8 mouse cellular contexts compared by ENCODE assay signal in genomic region chr17:62880311-62881175, GRCm38 (mm10). TPM values are rescaled to one million over a fixed set of nuclear protein-coding genes. Genes with fewer than 3 reads are reported as not detected.
DNase-seq lines count a peak whose midpoint lies in the region; ATAC-seq and TF ChIP-seq lines count a peak whose summit lies in the region.

No protein-coding gene starts in this region.

- peak overlapping the region; percentile 85 for H3K4me3 ChIP-seq in intestine, embryonic 15.5 days (replicated peaks)
- peak overlapping the region; percentile 91 for H3K4me3 ChIP-seq in limb, embryonic 13.5 days
- peak overlapping the region; percentile 46 for H3K4me3 ChIP-seq in testis, adult 2 months (ENCODE audit: control insufficient read depth, low read depth, low read length)

- H3K27me3 ChIP-seq in intestine, embryonic 15.5 days (replicated peaks), result no peaks in the 10 kb centered on the region
- no peaks in the 10 kb centered on the region for H3K27me3 ChIP-seq in limb, embryonic 13.5 days
- H3K27me3 ChIP-seq in testis, adult 2 months (ENCODE audit: control insufficient read depth, insufficient read depth, low read length), result peaks cover 4% of the 10 kb centered on the region; the same call in 1 of the 2 replicates

- no peak for TF ChIP-seq POLR2A in testis, adult 2 months (IDR thresholded peaks at IDR 0.05; ENCODE audit: control insufficient read depth, low read depth, low read length)

- peak overlapping the region; percentile 97 for H3K4me2 ChIP-seq in intestine, embryonic 15.5 days (replicated peaks)
- peak overlapping the region; percentile 97 for H3K4me2 ChIP-seq in limb, embryonic 13.5 days (replicated peaks)

- under 1% methylated on average over 66 of the region's 82 CpGs for WGBS in intestine, embryonic 15.5 days
- under 1% methylated on average over 82 of the region's 82 CpGs for WGBS in limb, embryonic 13.5 days

- peak; percentile 30 for DNase-seq in layer of hippocampus, adult 11-12 months (ENCODE audit: low spot score)
- no peak for DNase-seq in layer of hippocampus, adult 9-10 months (ENCODE audit: low spot score)
- DNase-seq in cerebellum, postnatal 14 days, result peak; percentile 58 to 67
- peak; percentile 33 to 38 for DNase-seq in frontal cortex, postnatal 25 days (ENCODE audit: low spot score in 2 of 2)
- peak; percentile 25 for DNase-seq in naive thymus-derived CD4-positive, alpha-beta T cell, adult 2 months (ENCODE audit: low read depth)

- no peaks in the 10 kb centered on the region for H3K9me3 ChIP-seq in intestine, embryonic 15.5 days
- no peaks in the 10 kb centered on the region for H3K9me3 ChIP-seq in limb, embryonic 13.5 days

- no peak for TF ChIP-seq CTCF in testis, adult 2 months (IDR thresholded peaks at IDR 0.05; ENCODE audit: control insufficient read depth, insufficient read depth, insufficient replicate concordance, low read depth, low read length)

- peak; percentile 3; the same call in 1 of the 2 replicates for ATAC-seq in intestine, embryonic 15.5 days
- ATAC-seq in limb, embryonic 13.5 days (ENCODE audit: low FRiP score, low read depth), result 0 out of 2 replicates have a peak, but pooled peaks have one; percentile 2

- peak overlapping the region; percentile 89 for H3K27ac ChIP-seq in intestine, embryonic 15.5 days
- peak overlapping the region; percentile 96 for H3K27ac ChIP-seq in limb, embryonic 13.5 days
- H3K27ac ChIP-seq in testis, adult 2 months (ENCODE audit: control insufficient read depth, insufficient read depth, low read depth, low read length), result no peak overlapping the region

- H3K4me1 ChIP-seq in intestine, embryonic 15.5 days (replicated peaks), result 0 out of 2 replicates have a peak, but pooled peaks cover 3% of the 10 kb centered on the region
- H3K4me1 ChIP-seq in limb, embryonic 13.5 days, result peaks cover 15% of the 10 kb centered on the region
- peaks cover 32% of the 10 kb centered on the region for H3K4me1 ChIP-seq in testis, adult 2 months (ENCODE audit: control insufficient read depth, insufficient read depth, low read length)

- no peaks in the 10 kb centered on the region for H3K36me3 ChIP-seq in intestine, embryonic 15.5 days
- H3K36me3 ChIP-seq in limb, embryonic 13.5 days, result no peaks in the 10 kb centered on the region
- no peaks in the 10 kb centered on the region for H3K36me3 ChIP-seq in testis, adult 2 months (ENCODE audit: control insufficient read depth, insufficient read depth, low read length)

- H3K9ac ChIP-seq in intestine, embryonic 15.5 days, result peak overlapping the region; percentile 77
- H3K9ac ChIP-seq in limb, embryonic 13.5 days, result peak overlapping the region; percentile 97

RNA-seq across cellular contexts. Expression of gene Efna5, which starts 0.6 kb away (rescaled TPM):
- 25.4 and 30.3 TPM in 2 replicates for polyA plus RNA-seq in intestine, embryonic 15.5 days (2015; fragmentation: Nextera tagmentation; extraction: Ambion mirVana)
- 75.1 and 76.2 TPM in 2 replicates for polyA plus RNA-seq in limb, embryonic 13.5 days (2015; fragmentation: Nextera tagmentation; extraction: Ambion mirVana)
- polyA plus RNA-seq in testis, adult 2 months (2012; rRNA removed), result 0.26 and 0.42 TPM in 2 replicates

Comparison
In these comparisons a context has a peak if more than half of its experiments do, and no peak if none do; other contexts are left out.
1. RNA of gene Efna5, which starts 0.6 kb away (polyA plus RNA-seq): 75.1 to 76.2 TPM in limb, embryonic 13.5 days and 25.4 to 30.3 TPM in intestine, embryonic 15.5 days; 0.26 to 0.42 TPM in testis, adult 2 months; every median in the first group is over 10 times any median in the second.
2. Peak in every context shown above with its lines, with median percentiles within 50 percentile points of each other: H3K4me3 ChIP-seq.